Mouse (Mus musculus): ENCODE data around the gene Fibcd1. TPM values are rescaled to one million over a fixed set of nuclear protein-coding genes. Genes with fewer than 3 reads are reported as not detected.

Fibcd1 gene
- 1.1 TPM in 2 replicates for polyA plus RNA-seq (2014; fragmentation: Nextera tagmentation; extraction: Ambion mirVana)

DNA sequence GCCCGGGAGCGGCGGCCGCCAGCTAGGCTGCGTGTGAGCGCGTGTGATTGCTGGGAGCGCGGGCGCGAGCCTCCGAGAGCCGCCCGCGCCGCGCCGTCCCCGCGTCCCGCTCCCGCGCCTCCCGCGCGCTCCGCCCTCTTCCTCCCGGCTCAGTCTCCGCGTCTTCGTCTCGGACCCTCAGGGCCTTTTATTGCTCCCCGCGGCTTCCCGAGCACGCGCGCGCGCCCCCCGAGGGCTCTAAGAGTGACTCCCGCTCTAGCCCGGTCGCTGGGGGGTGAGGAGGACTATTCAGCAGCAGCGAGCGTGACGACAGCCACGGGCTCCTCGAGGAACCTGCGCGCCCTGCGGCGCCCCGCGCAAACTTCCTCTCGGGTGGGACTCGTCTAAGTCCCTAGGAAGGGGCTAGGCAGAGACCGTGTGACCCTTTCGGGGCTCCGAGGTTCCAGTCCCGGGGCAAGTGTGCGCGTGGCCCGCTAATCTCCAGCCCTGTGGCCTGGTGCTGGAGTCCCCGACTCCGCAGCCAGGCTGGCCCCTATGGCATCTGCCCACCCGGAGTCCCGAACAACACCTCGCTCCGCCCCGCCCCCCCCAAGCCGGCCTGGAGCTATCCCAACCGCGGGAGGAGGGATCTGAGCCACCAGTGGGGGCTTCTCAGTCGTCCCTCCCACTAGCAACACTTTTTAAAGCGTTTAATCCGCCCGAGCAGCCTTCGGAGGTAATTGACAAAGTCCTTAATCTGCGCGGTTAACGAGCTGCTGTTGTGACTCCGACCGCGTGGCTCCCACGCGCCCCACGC is at the start of gene Fibcd1:
Fibcd1 (minus strand) TSS at position 110 of the 796 bp plus-strand sequence.
- no peak within 1 kb of the TSS for H3K27ac ChIP-seq (ENCODE audit: low read depth, low read length)
- no peaks in the 10 kb centered on the region for H3K36me3 ChIP-seq (ENCODE audit: control insufficient read depth, insufficient read depth, low read length)
- peaks cover 50% of the 10 kb centered on the region for H3K27me3 ChIP-seq (ENCODE audit: control insufficient read depth, insufficient read depth, low read length)
- H3K9me3 ChIP-seq (ENCODE audit: control insufficient read depth, low read length): no peaks in the 10 kb centered on the region
- 0 out of 2 replicates have a peak, but pooled peaks have one; percentile 8 for ATAC-seq (ENCODE audit: low FRiP score, low TSS enrichment)
- peak within 1 kb of the TSS; percentile 98 for H3K4me2 ChIP-seq (replicated peaks; ENCODE audit: low read depth, low read length)
- under 1% methylated on average over 73 of the region's 88 CpGs for WGBS
- peaks cover 18% of the 10 kb centered on the region for H3K4me1 ChIP-seq (ENCODE audit: control insufficient read depth, insufficient read depth, low read length)
- peak within 1 kb of the TSS; percentile 53 for H3K4me3 ChIP-seq (ENCODE audit: low read length)
- peak within 1 kb of the TSS; percentile 60 for H3K9ac ChIP-seq (ENCODE audit: low read depth, low read length)

GRCm38 (mm10) chr2:31894221-31894870 is 48.5 kb upstream of the Fibcd1 start:
- Histone ChIP-seq H3K9me3 (ENCODE audit: control insufficient read depth, low read length) (no peaks in the 10 kb centered on the region), H3K27ac (ENCODE audit: low read depth, low read length) (peak overlapping the region; percentile 48; the same call in 1 of the 2 replicates), H3K9ac (ENCODE audit: low read depth, low read length) (no peak overlapping the region), H3K4me3 (ENCODE audit: low read length) (no peak overlapping the region), H3K36me3 (ENCODE audit: control insufficient read depth, insufficient read depth, low read length) (no peaks in the 10 kb centered on the region), H3K4me1 (ENCODE audit: control insufficient read depth, insufficient read depth, low read length) (peaks cover 38% of the 10 kb centered on the region), H3K4me2 (replicated peaks; ENCODE audit: low read depth, low read length) (no peak overlapping the region), H3K27me3 (ENCODE audit: control insufficient read depth, insufficient read depth, low read length) (peaks cover 3% of the 10 kb centered on the region; the same call in 1 of the 2 replicates)
- 47% methylated on average over 13 of the region's 13 CpGs for WGBS
- ATAC-seq (ENCODE audit: low FRiP score, low TSS enrichment): no peak

DNA sequence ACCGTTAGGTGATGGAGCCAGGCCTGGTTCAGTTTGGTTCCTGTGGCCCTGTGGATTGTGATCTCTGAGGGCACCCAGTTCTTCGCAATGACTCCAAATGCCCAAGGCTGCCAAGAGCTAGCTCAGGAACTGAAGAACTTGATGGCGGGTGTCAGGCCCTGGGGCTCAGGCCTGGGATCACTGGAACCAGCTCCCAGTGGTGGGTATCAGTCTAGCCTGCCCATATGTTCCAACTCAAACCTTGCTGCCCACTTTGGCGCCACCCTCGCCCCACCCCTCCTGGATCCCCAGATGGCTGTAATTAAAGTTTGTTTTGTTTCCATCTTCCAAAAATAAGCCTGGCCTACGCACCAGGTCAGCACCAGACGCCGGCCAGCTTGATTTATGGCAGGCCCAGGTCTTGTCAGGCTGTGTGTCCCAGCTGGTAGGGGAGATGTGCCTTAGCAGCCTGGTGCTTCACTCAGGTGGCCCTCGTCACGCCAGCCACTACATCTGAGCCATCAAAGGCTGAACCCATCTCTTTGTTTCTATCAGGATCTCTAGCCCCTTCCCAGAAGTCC is 47.4 kb upstream of the Fibcd1 start:
- WGBS: 37% methylated on average over 10 of the region's 10 CpGs
- no peak overlapping the region for H3K4me3 ChIP-seq (ENCODE audit: low read length)
- H3K9me3 ChIP-seq (ENCODE audit: control insufficient read depth, low read length): no peaks in the 10 kb centered on the region
- H3K4me1 ChIP-seq (ENCODE audit: control insufficient read depth, insufficient read depth, low read length): peaks cover 38% of the 10 kb centered on the region
- peaks cover 10% of the 10 kb centered on the region for H3K27me3 ChIP-seq (ENCODE audit: control insufficient read depth, insufficient read depth, low read length)
- H3K4me2 ChIP-seq (replicated peaks; ENCODE audit: low read depth, low read length): no peak overlapping the region
- no peak overlapping the region for H3K9ac ChIP-seq (ENCODE audit: low read depth, low read length)
- H3K27ac ChIP-seq (ENCODE audit: low read depth, low read length): peak overlapping the region; percentile 48; the same call in 1 of the 2 replicates
- peak; percentile 75 for ATAC-seq (ENCODE audit: low FRiP score, low TSS enrichment)
- H3K36me3 ChIP-seq (ENCODE audit: control insufficient read depth, insufficient read depth, low read length): no peaks in the 10 kb centered on the region

- H3K36me3 ChIP-seq (ENCODE audit: control insufficient read depth, insufficient read depth, low read length): no peaks in the 10 kb centered on the region
- no peak overlapping the region for H3K4me2 ChIP-seq (replicated peaks; ENCODE audit: low read depth, low read length)
- H3K9ac ChIP-seq (ENCODE audit: low read depth, low read length): no peak overlapping the region
- no peak for ATAC-seq (ENCODE audit: low FRiP score, low TSS enrichment)
- WGBS: 73% methylated on average over 2 of the region's 2 CpGs
- peaks cover 40% of the 10 kb centered on the region for H3K4me1 ChIP-seq (ENCODE audit: control insufficient read depth, insufficient read depth, low read length)
- H3K4me3 ChIP-seq (ENCODE audit: low read length): no peak overlapping the region
- no peak overlapping the region for H3K27ac ChIP-seq (ENCODE audit: low read depth, low read length)
- H3K27me3 ChIP-seq (ENCODE audit: control insufficient read depth, insufficient read depth, low read length): peaks cover 28% of the 10 kb centered on the region
- H3K9me3 ChIP-seq (ENCODE audit: control insufficient read depth, low read length): no peaks in the 10 kb centered on the region
Observed at GRCm38 (mm10) chr2:31891219-31891618, 45.4 kb upstream of the Fibcd1 start.

GRCm38 (mm10) chr2:31888871-31889270 is 43.1 kb upstream of the Fibcd1 start:
- ATAC-seq (ENCODE audit: low FRiP score, low TSS enrichment): no peak
- H3K27ac ChIP-seq (ENCODE audit: low read depth, low read length): no peak overlapping the region
- WGBS: 47% methylated on average over 1 of the region's 1 CpGs
- no peak overlapping the region for H3K9ac ChIP-seq (ENCODE audit: low read depth, low read length)
- H3K4me1 ChIP-seq (ENCODE audit: control insufficient read depth, insufficient read depth, low read length): peaks cover 32% of the 10 kb centered on the region
- no peak overlapping the region for H3K4me3 ChIP-seq (ENCODE audit: low read length)
- peaks cover 31% of the 10 kb centered on the region for H3K27me3 ChIP-seq (ENCODE audit: control insufficient read depth, insufficient read depth, low read length)
- H3K4me2 ChIP-seq (replicated peaks; ENCODE audit: low read depth, low read length): no peak overlapping the region
- H3K36me3 ChIP-seq (ENCODE audit: control insufficient read depth, insufficient read depth, low read length): no peaks in the 10 kb centered on the region
- no peaks in the 10 kb centered on the region for H3K9me3 ChIP-seq (ENCODE audit: control insufficient read depth, low read length)

DNA sequence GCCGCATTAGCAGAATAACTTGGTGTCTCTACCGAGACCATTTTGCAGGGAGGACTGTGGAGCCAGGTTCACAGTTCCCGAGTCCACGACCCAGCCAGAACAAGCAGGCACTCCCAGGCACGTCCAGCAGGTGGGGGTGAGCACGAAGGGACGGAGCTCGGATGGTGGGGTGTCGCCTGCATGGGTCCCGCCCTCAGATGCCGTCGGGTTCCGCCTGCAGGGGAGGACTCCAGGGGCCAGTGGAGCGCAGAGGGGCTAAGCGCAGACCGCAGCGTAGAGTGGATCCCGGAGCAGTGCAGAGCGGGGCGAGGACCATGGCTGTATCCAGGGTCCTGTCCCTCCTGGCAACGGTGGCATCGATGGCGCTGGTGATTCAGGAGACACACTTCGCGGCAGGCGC is 41.2 kb upstream of the Fibcd1 start, which contains the start of gene Lamc3:
Lamc3 (plus strand) TSS at position 262 of the 400 bp plus-strand sequence.
- Histone ChIP-seq H3K27ac (ENCODE audit: low read depth, low read length) (no peak within 1 kb of the TSS), H3K27me3 (ENCODE audit: control insufficient read depth, insufficient read depth, low read length) (peaks cover 44% of the 10 kb centered on the region), H3K36me3 (ENCODE audit: control insufficient read depth, insufficient read depth, low read length) (no peaks in the 10 kb centered on the region), H3K9me3 (ENCODE audit: control insufficient read depth, low read length) (no peaks in the 10 kb centered on the region), H3K4me1 (ENCODE audit: control insufficient read depth, insufficient read depth, low read length) (peaks cover 13% of the 10 kb centered on the region; the same call in 1 of the 2 replicates), H3K9ac (ENCODE audit: low read depth, low read length) (0 out of 2 replicates have a peak within 1 kb of the TSS, but pooled peaks have one; percentile 31), H3K4me3 (ENCODE audit: low read length) (peak within 1 kb of the TSS; percentile 33), H3K4me2 (replicated peaks; ENCODE audit: low read depth, low read length) (peak within 1 kb of the TSS; percentile 40)
- 5% methylated on average over 19 of the region's 26 CpGs for WGBS
- peak; percentile 76 for ATAC-seq (ENCODE audit: low FRiP score, low TSS enrichment)

- 27% methylated on average over 6 of the region's 6 CpGs for WGBS
- H3K4me1 ChIP-seq (ENCODE audit: control insufficient read depth, insufficient read depth, low read length): peaks cover 12% of the 10 kb centered on the region; the same call in 1 of the 2 replicates
- no peaks in the 10 kb centered on the region for H3K9me3 ChIP-seq (ENCODE audit: control insufficient read depth, low read length)
- no peak overlapping the region for H3K9ac ChIP-seq (ENCODE audit: low read depth, low read length)
- ATAC-seq (ENCODE audit: low FRiP score, low TSS enrichment): no peak
- peaks cover 53% of the 10 kb centered on the region for H3K27me3 ChIP-seq (ENCODE audit: control insufficient read depth, insufficient read depth, low read length)
- H3K36me3 ChIP-seq (ENCODE audit: control insufficient read depth, insufficient read depth, low read length): no peaks in the 10 kb centered on the region
- no peak overlapping the region for H3K4me2 ChIP-seq (replicated peaks; ENCODE audit: low read depth, low read length)
- no peak overlapping the region for H3K27ac ChIP-seq (ENCODE audit: low read depth, low read length)
- no peak overlapping the region for H3K4me3 ChIP-seq (ENCODE audit: low read length)
Observed at GRCm38 (mm10) chr2:31884806-31885205, 39.0 kb upstream of the Fibcd1 start.

- WGBS: 34% methylated on average over 4 of the region's 4 CpGs
- Histone ChIP-seq H3K9me3 (ENCODE audit: control insufficient read depth, low read length) (no peaks in the 10 kb centered on the region), H3K36me3 (ENCODE audit: control insufficient read depth, insufficient read depth, low read length) (no peaks in the 10 kb centered on the region), H3K4me3 (ENCODE audit: low read length) (no peak overlapping the region), H3K9ac (ENCODE audit: low read depth, low read length) (no peak overlapping the region), H3K27me3 (ENCODE audit: control insufficient read depth, insufficient read depth, low read length) (peaks cover 45% of the 10 kb centered on the region), H3K4me1 (ENCODE audit: control insufficient read depth, insufficient read depth, low read length) (peaks cover 12% of the 10 kb centered on the region; the same call in 1 of the 2 replicates), H3K27ac (ENCODE audit: low read depth, low read length) (no peak overlapping the region), H3K4me2 (replicated peaks; ENCODE audit: low read depth, low read length) (no peak overlapping the region)
- ATAC-seq (ENCODE audit: low FRiP score, low TSS enrichment): no peak
Observed at GRCm38 (mm10) chr2:31883061-31883460, 37.3 kb upstream of the Fibcd1 start.
